Mouse (Mus musculus): ENCODE results near the gene Nrxn2. TPM values are rescaled to one million over a fixed set of nuclear protein-coding genes. Genes with fewer than 3 reads are reported as not detected.

Nrxn2 gene
- polyA plus RNA-seq, 1 experiment = 0.09 TPM

DNA sequence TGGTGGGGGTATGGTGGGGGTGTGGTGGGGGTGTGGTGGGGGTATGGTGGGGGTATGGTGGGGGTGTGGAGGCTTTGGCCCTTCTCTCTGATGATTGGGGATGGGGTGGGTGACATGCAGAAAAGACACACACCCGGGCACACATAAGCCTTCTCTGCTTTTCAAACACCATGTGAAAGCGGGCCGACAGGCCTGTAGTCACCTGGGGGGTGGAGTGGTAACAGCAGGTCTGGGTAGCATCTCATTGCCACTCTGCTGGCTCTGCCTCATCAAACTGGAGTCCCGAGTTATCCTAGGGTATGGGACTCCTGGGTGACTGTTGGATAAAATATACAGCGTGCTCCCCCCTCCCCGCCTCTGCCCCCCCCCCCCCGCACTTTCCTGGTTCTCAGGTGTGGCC lies 75.5 kb downstream of the Nrxn2 start:
- H3K4me3 ChIP-seq (ENCODE audit: insufficient read depth, poor library complexity, severe bottlenecking) = no peak overlapping the region
- TF ChIP-seq CTCF (IDR thresholded peaks at IDR 0.05; ENCODE audit: control insufficient read depth, insufficient read depth, insufficient read length) = no peak
- TF ChIP-seq FOSL1 (IDR thresholded peaks at IDR 0.05; ENCODE audit: insufficient read depth, low read length, poor library complexity, severe bottlenecking) = no peak
- TF ChIP-seq MAX (IDR thresholded peaks at IDR 0.05) = no peak
- no peak for TF ChIP-seq MYOG (IDR thresholded peaks at IDR 0.05; ENCODE audit: control insufficient read depth, extremely low read depth, insufficient read length)
- no peak for TF ChIP-seq MYOD1 (IDR thresholded peaks at IDR 0.05; ENCODE audit: control insufficient read depth, insufficient read length, low read depth)
- no peak for TF ChIP-seq CEBPB (IDR thresholded peaks at IDR 0.05; ENCODE audit: low read depth)
- TF ChIP-seq USF1 (IDR thresholded peaks at IDR 0.05; ENCODE audit: low read depth) = no peak
- no peaks in the 10 kb centered on the region for H3K36me3 ChIP-seq (ENCODE audit: control insufficient read depth, insufficient read depth)
- H3K79me3 ChIP-seq (ENCODE audit: low read depth) = no peaks in the 10 kb centered on the region
- no peaks in the 10 kb centered on the region for H3K79me2 ChIP-seq (ENCODE audit: control insufficient read depth, insufficient read depth)
- H3ac ChIP-seq (ENCODE audit: control insufficient read depth, insufficient read length, low read depth) = no peak overlapping the region
- peaks cover 91% of the 10 kb centered on the region for H3K27me3 ChIP-seq (ENCODE audit: control insufficient read depth, insufficient read depth, insufficient read length)

GRCm38 (mm10) chr19:6494504-6495170 lies 76.1 kb downstream of the Nrxn2 start:
- H3ac ChIP-seq (ENCODE audit: control insufficient read depth, insufficient read length, low read depth) = no peak overlapping the region
- peaks cover 92% of the 10 kb centered on the region for H3K27me3 ChIP-seq (ENCODE audit: control insufficient read depth, insufficient read depth, insufficient read length)
- H3K79me3 ChIP-seq (ENCODE audit: low read depth) = no peaks in the 10 kb centered on the region
- H3K36me3 ChIP-seq (ENCODE audit: control insufficient read depth, insufficient read depth) = no peaks in the 10 kb centered on the region
- no peak for TF ChIP-seq FOSL1 (IDR thresholded peaks at IDR 0.05; ENCODE audit: insufficient read depth, low read length, poor library complexity, severe bottlenecking)
- no peak overlapping the region for H3K4me3 ChIP-seq (ENCODE audit: insufficient read depth, poor library complexity, severe bottlenecking)
- no peaks in the 10 kb centered on the region for H3K79me2 ChIP-seq (ENCODE audit: control insufficient read depth, insufficient read depth)

DNA sequence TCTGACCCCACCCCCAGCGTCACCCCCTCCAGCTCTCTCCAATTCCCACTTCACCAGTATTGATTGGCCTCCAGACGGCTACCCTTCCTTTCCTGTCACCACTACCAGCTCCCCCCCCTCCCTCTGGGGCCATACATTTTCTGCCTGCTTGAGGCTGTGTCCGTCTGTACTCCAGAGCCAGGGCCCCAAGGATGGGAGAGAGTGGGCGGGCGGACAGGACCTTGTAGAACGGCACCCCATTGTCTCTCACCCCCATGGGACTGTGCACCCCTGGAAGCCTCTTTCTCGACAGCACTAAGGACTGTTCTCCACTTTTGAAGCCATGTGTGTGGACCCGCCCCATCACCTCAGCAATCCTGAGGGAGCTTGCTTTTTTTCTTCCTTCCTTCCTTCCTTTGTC lies 77.2 kb downstream of the Nrxn2 start:
- no peak for TF ChIP-seq FOSL1 (IDR thresholded peaks at IDR 0.05; ENCODE audit: insufficient read depth, low read length, poor library complexity, severe bottlenecking)
- no peak for TF ChIP-seq MYOD1 (IDR thresholded peaks at IDR 0.05; ENCODE audit: control insufficient read depth, insufficient read length, low read depth)
- no peaks in the 10 kb centered on the region for H3K36me3 ChIP-seq (ENCODE audit: control insufficient read depth, insufficient read depth)
- no peak overlapping the region for H3ac ChIP-seq (ENCODE audit: control insufficient read depth, insufficient read length, low read depth)
- no peaks in the 10 kb centered on the region for H3K79me3 ChIP-seq (ENCODE audit: low read depth)
- H3K79me2 ChIP-seq (ENCODE audit: control insufficient read depth, insufficient read depth) = no peaks in the 10 kb centered on the region
- peaks cover 92% of the 10 kb centered on the region for H3K27me3 ChIP-seq (ENCODE audit: control insufficient read depth, insufficient read depth, insufficient read length)
- H3K4me3 ChIP-seq (ENCODE audit: insufficient read depth, poor library complexity, severe bottlenecking) = no peak overlapping the region

GRCm38 (mm10) chr19:6496462-6497149 lies 78.1 kb downstream of the Nrxn2 start:
- no peak overlapping the region for H3ac ChIP-seq (ENCODE audit: control insufficient read depth, insufficient read length, low read depth)
- no peak overlapping the region for H3K4me3 ChIP-seq (ENCODE audit: insufficient read depth, poor library complexity, severe bottlenecking)
- peaks cover 92% of the 10 kb centered on the region for H3K27me3 ChIP-seq (ENCODE audit: control insufficient read depth, insufficient read depth, insufficient read length)
- H3K36me3 ChIP-seq (ENCODE audit: control insufficient read depth, insufficient read depth) = no peaks in the 10 kb centered on the region
- H3K79me2 ChIP-seq (ENCODE audit: control insufficient read depth, insufficient read depth) = no peaks in the 10 kb centered on the region
- no peaks in the 10 kb centered on the region for H3K79me3 ChIP-seq (ENCODE audit: low read depth)
- no peak for TF ChIP-seq CEBPB (IDR thresholded peaks at IDR 0.05; ENCODE audit: low read depth)
- no peak for TF ChIP-seq MAX (IDR thresholded peaks at IDR 0.05)
- TF ChIP-seq CTCF (IDR thresholded peaks at IDR 0.05; ENCODE audit: control insufficient read depth, insufficient read depth, insufficient read length) = no peak
- no peak for TF ChIP-seq MYOD1 (IDR thresholded peaks at IDR 0.05; ENCODE audit: control insufficient read depth, insufficient read length, low read depth)
- no peak for TF ChIP-seq FOSL1 (IDR thresholded peaks at IDR 0.05; ENCODE audit: insufficient read depth, low read length, poor library complexity, severe bottlenecking)
- no peak for TF ChIP-seq MYOG (IDR thresholded peaks at IDR 0.05; ENCODE audit: control insufficient read depth, extremely low read depth, insufficient read length)
- no peak for TF ChIP-seq USF1 (IDR thresholded peaks at IDR 0.05; ENCODE audit: low read depth)

DNA sequence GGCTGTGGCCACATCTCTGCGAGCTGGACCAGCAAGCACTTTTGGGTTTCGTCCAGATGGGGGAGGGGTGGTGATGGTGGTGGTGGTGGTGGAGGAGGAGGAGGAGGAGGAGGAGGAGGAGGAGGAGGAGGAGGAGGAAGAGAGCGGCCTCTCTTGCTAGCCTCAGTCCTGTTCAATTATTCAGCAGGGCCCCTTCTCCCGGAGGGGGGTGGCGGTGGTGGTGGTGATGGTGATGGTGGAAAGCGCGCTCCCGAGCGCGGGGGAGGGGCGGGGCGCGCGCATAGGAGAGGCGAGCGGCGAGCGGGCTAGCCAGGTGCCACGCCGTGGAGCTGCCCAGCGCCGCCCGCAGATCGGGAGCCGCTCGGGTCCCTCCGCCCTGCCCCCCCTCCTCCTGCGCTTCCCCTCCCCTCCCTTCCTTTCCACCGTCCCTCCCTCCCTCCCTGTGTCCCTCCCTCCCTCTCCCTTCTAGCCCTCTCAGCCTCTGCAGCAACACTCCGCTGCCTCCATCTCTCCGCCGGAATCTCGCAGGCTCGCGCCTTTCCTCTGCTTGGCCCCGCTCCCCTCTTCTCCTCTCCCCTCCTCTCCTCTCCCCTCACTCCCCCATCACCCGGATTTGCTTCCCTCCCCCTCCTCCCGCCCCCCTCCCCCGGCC lies 78.7 kb downstream of the Nrxn2 start:
- Histone ChIP-seq H3ac (ENCODE audit: control insufficient read depth, insufficient read length, low read depth) (no peak overlapping the region), H3K4me3 (ENCODE audit: insufficient read depth, poor library complexity, severe bottlenecking) (no peak overlapping the region), H3K27me3 (ENCODE audit: control insufficient read depth, insufficient read depth, insufficient read length) (peaks cover 93% of the 10 kb centered on the region), H3K79me2 (ENCODE audit: control insufficient read depth, insufficient read depth) (no peaks in the 10 kb centered on the region), H3K36me3 (ENCODE audit: control insufficient read depth, insufficient read depth) (no peaks in the 10 kb centered on the region), H3K79me3 (ENCODE audit: low read depth) (no peaks in the 10 kb centered on the region)
- TF ChIP-seq FOSL1 (IDR thresholded peaks at IDR 0.05; ENCODE audit: insufficient read depth, low read length, poor library complexity, severe bottlenecking) (no peak), CTCF (IDR thresholded peaks at IDR 0.05; ENCODE audit: control insufficient read depth, insufficient read depth, insufficient read length) (no peak), MAX (IDR thresholded peaks at IDR 0.05) (no peak), MYOD1 (IDR thresholded peaks at IDR 0.05; ENCODE audit: control insufficient read depth, insufficient read length, low read depth) (no peak), CEBPB (IDR thresholded peaks at IDR 0.05; ENCODE audit: low read depth) (no peak)

DNA sequence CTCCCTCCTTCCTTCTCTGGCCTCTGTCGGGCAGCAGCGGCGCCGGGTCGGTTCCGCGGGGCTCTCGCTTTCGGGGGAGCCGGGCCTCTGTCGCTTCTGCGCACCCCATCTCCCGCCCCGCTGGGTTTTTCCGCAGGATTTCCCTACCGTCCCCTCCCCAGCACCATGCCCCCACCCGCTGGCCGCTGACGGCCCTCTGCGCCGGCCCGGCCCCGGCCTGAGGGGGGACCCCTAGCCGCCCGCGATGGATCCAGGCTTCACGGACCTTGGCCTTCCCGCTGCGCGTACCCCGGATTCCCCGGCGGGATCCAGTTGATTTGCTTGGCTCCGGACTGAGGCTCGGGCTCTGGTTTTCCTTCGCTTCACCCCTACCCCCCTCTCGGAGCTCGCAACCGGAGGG lies 79.3 kb downstream of the Nrxn2 start:
- H3K27me3 ChIP-seq (ENCODE audit: control insufficient read depth, insufficient read depth, insufficient read length) = peaks cover 91% of the 10 kb centered on the region
- H3ac ChIP-seq (ENCODE audit: control insufficient read depth, insufficient read length, low read depth) = no peak overlapping the region
- H3K79me3 ChIP-seq (ENCODE audit: low read depth) = no peaks in the 10 kb centered on the region
- TF ChIP-seq CTCF (IDR thresholded peaks at IDR 0.05; ENCODE audit: control insufficient read depth, insufficient read depth, insufficient read length) (no peak), FOSL1 (IDR thresholded peaks at IDR 0.05; ENCODE audit: insufficient read depth, low read length, poor library complexity, severe bottlenecking) (no peak), MYOG (IDR thresholded peaks at IDR 0.05; ENCODE audit: control insufficient read depth, extremely low read depth, insufficient read length) (no peak), USF1 (IDR thresholded peaks at IDR 0.05; ENCODE audit: low read depth) (no peak), CEBPB (IDR thresholded peaks at IDR 0.05; ENCODE audit: low read depth) (no peak)
- no peaks in the 10 kb centered on the region for H3K79me2 ChIP-seq (ENCODE audit: control insufficient read depth, insufficient read depth)
- no peaks in the 10 kb centered on the region for H3K36me3 ChIP-seq (ENCODE audit: control insufficient read depth, insufficient read depth)
- H3K4me3 ChIP-seq (ENCODE audit: insufficient read depth, poor library complexity, severe bottlenecking) = no peak overlapping the region
